Mouse (Mus musculus) cerebellum, adult 11-12 months (tissue): ENCODE data around the gene Retsat.

ENCODE experiments used
- DNase-seq: peaks from one replicate; pipeline ENCODE4 v3.0.0; 2022

Retsat gene

GRCm38 (mm10) chr6:72593011-72593803, 5.1 kb upstream of the Retsat start:
- DNase-seq = no peak

DNA sequence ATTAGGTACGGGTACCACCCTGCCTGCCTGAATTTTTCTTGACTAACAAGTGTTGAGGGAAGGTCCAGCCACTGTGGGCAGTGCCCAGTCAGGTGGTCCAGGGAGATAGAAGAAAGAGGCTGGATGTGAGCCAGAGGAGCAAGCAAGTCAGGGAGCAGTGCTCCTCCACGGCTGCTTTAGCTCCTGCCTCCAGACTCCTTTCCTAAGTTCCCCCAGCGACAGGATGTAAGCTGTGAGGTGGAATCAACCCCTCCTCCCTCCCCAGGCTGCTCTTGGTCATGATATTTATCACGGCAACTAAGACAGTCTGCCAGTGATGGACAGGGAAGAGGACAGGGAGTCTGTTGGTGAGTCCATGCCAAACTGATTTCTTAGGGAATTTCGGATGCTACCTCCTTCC, 4.4 kb upstream of the Retsat start:
- DNase-seq = no peak

DNA sequence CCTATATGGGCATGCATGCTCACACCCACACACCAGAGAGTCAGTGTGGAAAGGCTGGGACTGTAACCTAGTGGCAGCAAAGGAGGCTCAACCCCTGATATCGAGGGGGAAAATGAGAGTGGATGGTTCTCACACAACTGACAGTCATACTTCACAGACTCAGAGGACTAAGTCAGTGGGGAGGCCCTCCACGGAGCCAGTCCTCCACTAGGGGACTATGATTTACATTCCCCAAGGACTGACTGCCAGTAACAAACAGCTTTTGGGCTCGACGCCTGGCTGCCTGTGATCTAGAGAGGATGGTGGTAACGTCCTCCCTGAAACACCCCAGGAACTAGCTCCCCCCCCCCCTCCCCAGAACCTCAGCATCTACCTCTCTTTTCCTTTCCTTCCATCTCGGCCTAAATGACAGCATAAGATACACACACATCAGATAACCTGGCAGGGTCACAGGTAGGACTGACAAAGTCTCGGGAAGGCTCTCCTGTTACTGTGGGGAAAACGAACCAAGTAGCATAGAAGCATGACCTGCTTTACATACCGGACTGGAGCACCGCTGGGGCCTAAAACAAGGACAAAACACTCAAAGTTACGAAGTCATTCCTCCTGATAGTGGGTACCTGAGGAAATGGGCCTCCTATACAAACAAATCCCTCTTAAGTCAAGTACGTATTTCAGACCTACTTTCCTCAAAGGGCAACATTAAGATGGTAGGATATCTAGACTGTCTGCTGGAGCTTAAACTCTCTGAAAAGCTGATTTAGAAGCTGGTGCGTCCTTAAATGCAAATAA, 996 bp upstream of the Retsat start:
- DNase-seq = peak; percentile 33

DNA sequence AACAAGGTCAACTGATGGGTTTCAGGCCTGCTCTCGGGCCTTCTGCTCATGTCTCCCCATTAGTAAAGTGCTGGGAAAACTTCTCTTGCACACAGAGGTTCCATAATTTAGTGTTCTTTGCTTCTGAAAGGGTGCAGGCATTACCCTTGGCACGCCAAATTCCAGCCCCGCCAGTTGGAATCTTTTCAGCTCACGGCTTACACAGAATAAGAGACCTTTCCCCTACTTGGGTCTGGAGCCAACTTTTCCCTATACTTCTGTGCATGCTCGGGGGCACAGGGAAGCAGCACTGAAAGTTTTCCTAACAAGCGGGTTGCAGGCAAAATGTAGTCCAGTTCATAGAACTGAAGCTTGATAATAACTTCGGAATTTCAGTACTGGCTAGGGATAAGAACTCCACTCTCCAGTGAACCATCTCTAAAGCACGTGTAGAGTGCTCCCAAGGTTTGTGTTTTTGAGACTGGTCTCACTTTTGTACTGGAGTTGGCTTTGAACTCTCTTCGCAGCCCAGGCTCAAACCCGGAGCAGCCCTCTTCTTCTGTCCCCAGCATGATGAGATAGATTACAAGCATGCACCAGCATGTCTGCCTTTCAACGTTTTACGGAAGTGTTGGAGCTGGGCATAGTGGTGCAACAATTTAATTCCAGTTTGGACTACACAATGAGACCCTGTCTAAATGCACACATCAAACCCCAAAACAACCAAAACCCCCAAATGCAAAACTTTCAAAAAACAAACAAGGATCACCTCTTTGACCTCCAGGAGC, 699 bp downstream of the Retsat start:
- peak; percentile 71 for DNase-seq

DNA sequence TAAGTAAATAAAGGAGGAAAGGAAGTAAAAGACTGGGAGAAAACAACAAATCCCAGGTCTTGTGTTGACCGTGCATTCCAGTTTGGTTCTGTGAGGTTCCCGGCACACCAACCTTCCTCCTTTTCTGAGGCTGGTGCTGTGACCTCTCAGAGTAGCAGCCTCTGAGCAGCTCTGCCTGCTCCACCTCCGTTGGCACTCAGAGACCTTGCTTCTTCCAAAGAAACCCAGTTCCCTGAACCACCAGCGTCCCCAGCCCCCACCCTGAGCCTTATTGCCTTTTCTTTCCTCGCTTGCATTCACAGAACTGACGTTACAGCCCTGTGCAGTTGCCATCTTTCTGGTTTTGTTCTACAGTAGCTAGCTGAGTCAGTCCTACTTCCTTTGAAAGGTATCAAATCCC, 1.9 kb downstream of the Retsat start:
- DNase-seq = no peak

GRCm38 (mm10) chr6:72600771-72601170, 2.5 kb downstream of the Retsat start:
- DNase-seq = no peak

GRCm38 (mm10) chr6:72601732-72602131, 3.5 kb downstream of the Retsat start:
- peak; percentile 57 for DNase-seq

DNA sequence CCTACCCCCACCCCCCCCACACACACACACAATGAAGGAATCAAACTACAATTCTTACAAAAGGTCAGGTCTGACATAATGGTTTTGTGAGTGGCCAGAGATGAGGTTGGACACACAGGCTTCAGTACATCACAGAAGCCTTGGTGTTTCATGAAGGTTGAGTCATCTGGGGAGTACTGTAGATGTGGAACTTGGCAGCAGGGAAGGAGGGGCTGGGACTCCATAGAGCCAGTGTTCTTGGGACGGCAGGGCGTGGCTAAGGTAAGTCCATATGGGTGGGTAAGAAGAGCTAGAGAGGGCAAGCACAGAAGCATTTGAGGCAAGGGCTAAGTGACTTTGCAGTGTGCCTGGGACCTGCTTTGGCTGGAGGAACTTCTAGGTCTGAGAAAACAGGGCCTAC, 5.8 kb downstream of the Retsat start:
- no peak for DNase-seq

DNA sequence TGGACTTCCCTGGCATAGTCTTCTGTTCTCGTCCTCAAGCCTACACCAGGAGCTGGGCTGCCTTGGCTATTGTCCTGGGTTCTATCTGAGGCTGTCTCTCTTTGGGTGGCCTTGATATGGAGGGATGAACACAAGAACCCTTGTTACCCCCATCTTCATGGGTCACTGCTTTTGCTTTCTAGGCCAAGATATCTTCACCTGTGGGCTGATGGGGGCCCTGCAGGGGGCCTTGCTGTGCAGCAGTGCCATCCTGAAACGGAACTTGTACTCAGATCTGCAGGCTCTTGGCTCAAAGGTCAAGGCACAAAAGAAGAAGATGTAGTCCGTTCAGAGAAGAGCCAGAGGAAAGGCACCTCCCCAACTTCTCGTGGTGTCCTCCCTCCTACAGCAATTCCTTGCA, 8.8 kb downstream of the Retsat start:
- DNase-seq = no peak

DNA sequence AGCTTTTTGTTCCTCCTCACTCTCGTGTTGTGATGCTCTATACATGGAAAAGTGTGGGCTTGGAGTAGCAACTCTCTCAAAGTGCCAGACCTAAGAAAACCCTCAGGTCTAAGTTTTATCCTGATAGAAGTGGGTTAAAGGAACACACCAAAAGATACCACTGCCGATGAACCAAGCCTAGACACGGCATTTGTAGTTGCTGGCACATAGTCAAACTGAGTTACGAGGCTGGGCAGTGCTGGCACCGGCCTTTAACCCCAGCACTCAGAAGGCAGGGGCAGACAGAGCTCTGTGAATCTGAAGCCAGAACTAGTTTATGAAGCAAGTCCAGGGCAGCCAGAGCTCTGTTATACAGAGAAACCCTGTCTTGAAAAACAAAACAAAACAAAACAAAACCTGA, 9.4 kb downstream of the Retsat start:
- no peak for DNase-seq

GRCm38 (mm10) chr6:72608662-72609184, 10.4 kb downstream of the Retsat start:
- no peak for DNase-seq

GRCm38 (mm10) chr6:72610261-72610660, 12.0 kb downstream of the Retsat start:
- no peak for DNase-seq

DNA sequence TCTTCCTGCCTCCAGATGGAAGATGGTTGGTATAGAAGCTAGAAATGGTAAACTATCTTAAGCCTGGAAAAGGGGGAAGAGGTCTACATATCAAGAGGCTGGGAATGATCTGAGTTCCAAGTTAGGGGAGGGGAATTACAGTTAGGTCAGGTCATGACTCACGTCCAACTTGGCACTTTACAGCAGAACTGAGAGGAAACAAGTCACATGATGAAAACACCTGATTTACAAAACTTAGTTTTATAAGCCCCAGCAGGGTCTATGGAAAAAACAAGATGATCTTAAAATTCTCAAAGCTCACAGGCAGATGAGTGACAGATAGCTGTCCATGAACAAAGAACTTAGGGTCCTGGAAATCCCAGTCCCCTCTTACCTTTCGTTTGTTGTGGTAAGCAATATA, 16.9 kb downstream of the Retsat start:
- no peak for DNase-seq

DNA sequence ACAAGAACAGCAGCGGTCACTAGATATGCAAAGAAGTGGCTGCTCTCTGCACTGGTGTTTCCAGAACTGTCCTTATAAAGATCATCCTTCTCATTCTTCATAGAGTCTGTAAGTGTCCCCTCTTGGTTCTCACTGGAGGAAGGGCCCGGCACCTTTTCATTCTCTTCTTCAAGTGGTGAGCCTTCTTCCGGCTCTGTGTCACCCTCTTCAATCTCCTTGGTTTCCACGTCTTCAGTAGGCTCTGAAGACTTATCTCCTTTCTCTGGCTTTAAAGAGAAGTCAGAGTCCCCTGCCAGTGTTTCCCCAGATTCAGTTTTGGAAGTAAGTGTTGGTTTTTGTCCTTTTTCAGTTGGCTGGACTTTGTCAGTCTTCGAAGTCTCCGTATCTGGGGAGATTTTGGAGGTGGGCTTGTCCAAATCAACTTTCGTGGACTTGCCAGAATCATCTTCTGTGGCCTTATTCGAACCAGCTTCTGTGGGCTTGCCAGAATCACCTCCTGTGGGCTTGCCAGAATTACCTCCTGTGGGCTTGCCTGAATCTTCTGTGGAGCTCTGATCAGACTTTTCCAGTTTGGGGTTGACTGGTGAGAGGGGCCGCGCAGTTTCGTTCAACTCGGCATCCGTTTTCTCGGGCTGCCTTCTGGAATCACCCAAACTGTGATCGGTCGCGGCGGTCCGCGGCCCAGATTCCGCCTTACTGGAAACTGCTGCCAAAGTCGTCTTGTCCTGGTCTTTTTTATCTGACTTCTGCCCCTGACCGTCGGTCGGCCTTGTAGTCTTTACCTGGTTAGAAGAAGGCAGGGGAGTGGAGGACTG, 17.5 kb downstream of the Retsat start:
- DNase-seq = peak; percentile 46

DNA sequence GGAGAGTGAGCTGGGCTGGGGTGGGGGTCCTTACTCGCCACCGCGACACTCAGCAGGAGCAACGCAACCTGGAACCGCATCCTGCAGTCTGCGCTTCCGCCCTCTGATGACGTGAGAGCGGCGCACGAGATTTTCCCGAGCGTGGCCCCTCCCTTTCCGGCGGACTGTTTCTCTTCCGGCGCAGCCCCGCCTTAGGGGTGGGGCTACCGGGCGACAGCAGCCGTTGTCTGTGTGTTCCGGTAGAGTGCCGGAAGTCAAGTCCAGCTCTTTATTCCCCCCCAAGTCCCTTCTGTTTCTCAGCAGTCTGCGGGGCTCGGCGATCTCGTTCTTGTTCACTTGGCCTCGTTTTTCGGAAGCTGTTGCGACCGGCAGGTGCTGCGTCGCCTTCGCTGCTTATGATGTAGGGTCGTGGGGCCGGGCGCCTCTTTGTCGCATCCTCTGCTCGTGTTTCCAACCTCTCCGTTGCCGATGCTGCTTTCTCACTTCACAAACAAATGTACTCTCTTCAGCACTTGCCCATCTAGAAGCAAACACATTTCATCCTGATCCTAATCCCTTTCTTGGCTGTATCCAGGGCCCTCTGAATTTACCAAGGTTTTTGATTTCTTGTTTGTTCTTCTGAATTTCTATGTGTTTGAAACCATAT, 18.5 kb downstream of the Retsat start, which contains the start of gene Tgoln1:
Gene Tgoln1 (minus strand): TSS at position 358 of the 646 bp plus-strand sequence.
- peak; percentile 94 for DNase-seq

DNA sequence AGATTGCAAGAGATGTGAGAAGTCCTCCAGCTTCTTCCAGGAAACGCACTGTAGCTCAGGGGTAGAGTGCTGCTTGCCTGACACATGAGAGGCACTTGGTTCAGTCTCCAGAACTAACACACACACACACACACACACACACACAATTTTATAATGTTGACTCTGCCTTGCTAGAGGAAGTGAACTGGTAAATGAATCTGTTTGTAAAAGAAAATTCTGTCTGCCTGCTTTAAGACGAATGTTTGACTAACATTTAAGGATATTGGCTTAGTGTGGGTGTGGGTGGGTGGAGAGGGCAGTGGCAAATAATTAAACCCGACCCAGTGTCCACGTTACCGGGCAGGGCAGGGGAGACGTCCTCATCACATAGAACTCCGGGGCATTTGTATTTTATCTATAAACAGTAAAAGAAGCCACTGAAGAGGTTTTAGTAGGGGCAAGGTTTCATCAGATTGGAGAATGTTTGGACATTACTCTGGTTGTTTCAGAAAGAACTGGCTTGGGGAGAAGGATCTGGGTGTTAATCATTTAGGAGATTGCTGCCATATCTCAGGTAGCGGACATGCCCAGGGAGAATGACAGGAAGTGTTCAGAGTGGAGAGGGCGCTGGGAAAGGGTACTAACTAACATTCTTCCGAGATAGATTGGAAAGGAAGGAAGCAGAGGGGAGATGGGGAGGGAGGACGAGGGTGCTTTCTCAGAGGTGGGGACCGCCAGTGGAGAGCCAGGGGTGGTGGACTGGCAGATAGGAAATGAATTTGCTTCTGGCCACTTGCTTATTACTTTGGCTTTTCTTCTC, 21.7 kb downstream of the Retsat start:
- DNase-seq = no peak

- DNase-seq = no peak
Measured at GRCm38 (mm10) chr6:72620920-72621319, 22.6 kb downstream of the Retsat start.

DNA sequence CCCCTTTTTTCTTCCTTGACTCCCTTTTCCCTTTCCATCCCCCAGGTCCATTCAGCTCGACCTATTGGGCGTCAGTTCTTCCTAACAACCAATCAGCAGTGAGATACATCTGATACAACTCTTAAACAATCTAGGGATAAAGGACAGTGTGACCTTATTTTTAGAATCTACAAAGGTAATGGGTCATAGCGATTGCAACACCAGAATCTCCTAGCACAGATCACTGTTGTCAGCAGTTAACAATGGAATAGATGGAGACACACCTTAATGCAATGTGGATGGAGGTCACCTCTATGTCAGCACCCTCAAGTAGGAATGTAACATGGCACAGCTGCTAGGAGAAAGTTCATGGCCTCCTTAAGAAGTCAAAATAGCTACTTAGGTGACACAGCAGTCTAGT, 24.6 kb downstream of the Retsat start:
- no peak for DNase-seq

- no peak for DNase-seq
Measured at GRCm38 (mm10) chr6:72623661-72624402, 25.6 kb downstream of the Retsat start.

- DNase-seq = no peak
Measured at GRCm38 (mm10) chr6:72626391-72626790, 28.1 kb downstream of the Retsat start.
